Mouse (Mus musculus) embryo, embryonic 9.5 days (tissue): ENCODE measurements around the gene Bmyc.
"Not testable (repeated sequence)": the region's sequence is repeated elsewhere in the genome, so short reads cannot be mapped to it uniquely, and the experiment has no call there.

Experiments used
- DNase-seq: peaks from one replicate; pipeline ENCODE4 v3.0.0-alpha.2; 2017; ENCODE audit errors: extremely low spot score

The Bmyc gene

GRCm38 (mm10) chr2:25706643-25707481, at the start of gene Bmyc:
TSS of gene Bmyc (plus strand) at chr2:25706739.
- DNase-seq: peak; percentile 88

DNA sequence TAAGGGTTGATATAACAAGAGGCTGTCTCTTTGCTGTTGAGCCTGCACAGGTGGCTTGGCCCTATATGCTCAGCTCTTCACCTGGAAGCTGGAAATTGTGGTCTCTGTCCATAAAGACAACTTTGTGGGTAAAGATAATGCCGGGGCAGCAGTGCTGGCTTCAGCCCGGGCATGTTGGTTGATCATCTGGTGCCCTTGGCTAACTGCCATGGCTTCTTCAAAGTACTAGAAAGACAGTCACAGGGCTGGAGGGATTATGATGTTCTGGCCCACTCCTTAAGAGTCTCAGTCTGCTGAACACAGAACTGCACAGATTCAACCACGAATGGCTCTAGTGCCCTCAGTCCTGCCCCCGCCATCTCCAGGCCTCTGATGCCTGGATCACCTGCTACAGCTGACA, 49.3 kb upstream of the Bmyc start:
- no peak for DNase-seq

DNA sequence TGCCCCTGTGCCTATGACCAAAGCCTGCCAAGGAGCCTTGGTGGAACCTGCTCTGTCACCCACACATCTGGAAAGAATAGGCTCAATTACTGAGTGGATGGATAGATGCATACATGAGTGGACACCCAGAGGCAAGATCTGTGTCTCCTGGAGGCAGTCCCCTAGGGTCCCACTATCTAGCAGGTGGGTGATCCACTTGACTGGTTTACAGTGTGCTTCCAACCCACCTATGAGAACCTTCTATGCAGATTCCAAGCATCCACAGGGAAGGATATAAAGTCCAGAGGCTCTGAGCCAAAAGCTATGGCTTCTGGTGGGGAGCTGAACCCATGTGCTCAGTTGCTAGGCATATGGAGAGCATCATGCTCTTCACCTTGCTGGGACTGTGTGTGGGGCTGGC, 48.9 kb upstream of the Bmyc start, which contains the start of gene Lcn5:
Gene Lcn5 (plus strand): TSS at position 301 of the 400 bp plus-strand sequence.
- no peak for DNase-seq

- no peak for DNase-seq
Observed at GRCm38 (mm10) chr2:25660279-25660678, 46.3 kb upstream of the Bmyc start.

DNA sequence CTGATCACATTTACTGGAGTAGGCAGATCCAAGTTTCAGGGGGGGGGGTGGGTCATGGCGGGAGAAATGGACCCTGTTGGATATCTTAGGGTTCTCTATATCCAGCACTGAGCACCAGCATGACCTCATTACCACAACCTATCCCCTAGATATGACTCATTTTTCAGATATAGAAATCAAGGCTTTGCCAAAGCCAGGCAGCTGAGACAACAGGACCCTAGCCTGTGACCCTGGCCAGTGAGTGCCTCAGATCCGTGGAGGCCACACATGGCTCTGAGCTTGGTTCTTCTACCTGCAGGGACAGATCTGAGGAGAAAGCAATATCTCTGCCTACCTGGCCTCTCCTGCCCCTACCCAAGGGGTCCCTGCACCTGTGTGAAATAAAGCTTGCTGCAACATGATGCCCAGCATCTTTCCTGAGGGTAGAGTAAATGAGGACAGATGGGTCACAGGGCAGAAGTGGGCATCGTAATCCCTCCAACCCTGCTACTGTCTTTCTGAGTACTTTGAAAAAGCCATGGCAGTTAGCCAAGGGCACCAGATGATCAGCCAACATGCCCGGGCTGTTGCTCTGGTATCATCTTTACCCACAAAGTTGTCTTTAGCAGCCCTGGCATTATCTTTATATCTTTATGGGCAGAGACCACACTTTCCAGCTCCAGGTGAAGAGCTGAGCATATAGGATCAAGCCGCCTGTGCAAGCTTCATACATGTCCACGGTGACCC, 45.1 kb upstream of the Bmyc start:
- no peak for DNase-seq

GRCm38 (mm10) chr2:25663511-25663910, 43.0 kb upstream of the Bmyc start:
- DNase-seq: peak; percentile 52

GRCm38 (mm10) chr2:25664125-25664524, 42.4 kb upstream of the Bmyc start:
- no peak for DNase-seq

- no peak for DNase-seq
Observed at GRCm38 (mm10) chr2:25666516-25666915, 40.0 kb upstream of the Bmyc start.

- no peak for DNase-seq
Observed at GRCm38 (mm10) chr2:25676486-25676885, 30.1 kb upstream of the Bmyc start, which contains the start of gene Lcn6. TSS of gene Lcn6 (plus strand) at chr2:25676786.

- DNase-seq: no peak
Observed at GRCm38 (mm10) chr2:25679559-25679958, 27.0 kb upstream of the Bmyc start.

DNA sequence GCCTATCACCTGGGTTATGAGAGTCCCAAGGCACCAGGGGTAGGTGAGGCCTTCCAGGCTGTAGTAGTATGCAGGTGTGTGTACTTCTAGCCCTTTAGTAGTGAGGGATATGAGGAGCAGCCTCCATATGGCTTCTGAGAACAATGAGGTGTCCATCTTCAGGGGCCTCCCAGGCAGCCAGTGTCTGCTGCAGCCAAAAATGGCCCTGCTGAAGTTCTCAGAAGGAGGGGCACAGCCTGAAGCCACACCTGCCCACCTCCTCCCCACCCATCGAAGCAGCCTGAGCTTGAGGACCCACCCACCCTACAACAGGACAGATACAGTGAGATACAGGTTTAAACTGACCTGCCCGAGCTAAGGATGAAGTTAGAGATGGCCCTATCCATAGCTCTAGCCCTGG, 24.1 kb upstream of the Bmyc start, which contains the start of gene Lcn10:
Gene Lcn10 (plus strand): TSS at position 301 of the 400 bp plus-strand sequence.
- DNase-seq: no peak

GRCm38 (mm10) chr2:25686941-25687340, 19.6 kb upstream of the Bmyc start:
- DNase-seq: no peak

- peak; percentile 65 for DNase-seq
Observed at GRCm38 (mm10) chr2:25694605-25695004, 11.9 kb upstream of the Bmyc start.

DNA sequence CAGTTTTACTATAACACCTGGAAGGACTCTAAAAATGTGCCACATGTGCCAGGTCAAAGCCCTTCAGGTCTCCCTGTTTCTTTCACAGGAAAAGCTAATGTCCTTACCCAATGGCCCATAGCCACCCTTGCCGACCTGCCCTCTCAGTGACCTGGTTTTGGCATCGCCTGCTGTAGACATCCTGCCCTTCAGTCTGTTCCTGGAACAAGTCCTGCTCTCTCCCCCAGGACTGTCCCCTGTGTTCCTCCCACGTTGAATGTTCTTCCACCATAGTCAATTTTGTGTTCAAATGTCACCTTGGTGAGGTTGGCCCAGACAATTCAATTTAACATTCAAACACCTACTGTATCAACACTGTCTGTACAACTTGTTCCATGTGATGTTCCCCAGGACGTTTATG, 9.6 kb upstream of the Bmyc start:
- DNase-seq: no peak

GRCm38 (mm10) chr2:25698696-25699095, 7.8 kb upstream of the Bmyc start:
- DNase-seq: no peak

- not testable (repeated sequence) for DNase-seq
Observed at GRCm38 (mm10) chr2:25699743-25700142, 6.8 kb upstream of the Bmyc start, which contains the start of gene Obp2a. TSS of gene Obp2a (plus strand) at chr2:25700043.

DNA sequence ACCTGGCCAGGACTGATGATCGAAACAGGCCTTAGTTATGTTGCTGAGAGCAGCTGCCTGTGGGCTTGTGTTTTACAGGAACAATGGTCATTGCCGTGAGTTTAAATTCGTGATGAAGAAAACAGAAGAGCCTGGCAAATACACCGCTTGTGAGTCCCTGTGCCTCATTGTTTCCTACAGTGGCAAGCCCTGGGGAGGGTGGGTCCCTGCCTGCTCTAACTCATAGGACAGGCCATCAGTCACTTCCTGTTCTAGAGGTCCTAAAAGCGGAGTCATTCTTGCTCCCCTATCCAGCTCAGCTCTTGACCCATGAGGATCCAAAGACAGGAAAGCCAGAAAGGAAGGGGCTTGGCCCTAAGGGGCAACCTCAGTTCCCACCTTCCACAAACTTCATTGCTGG, 5.5 kb upstream of the Bmyc start:
- DNase-seq: no peak

DNA sequence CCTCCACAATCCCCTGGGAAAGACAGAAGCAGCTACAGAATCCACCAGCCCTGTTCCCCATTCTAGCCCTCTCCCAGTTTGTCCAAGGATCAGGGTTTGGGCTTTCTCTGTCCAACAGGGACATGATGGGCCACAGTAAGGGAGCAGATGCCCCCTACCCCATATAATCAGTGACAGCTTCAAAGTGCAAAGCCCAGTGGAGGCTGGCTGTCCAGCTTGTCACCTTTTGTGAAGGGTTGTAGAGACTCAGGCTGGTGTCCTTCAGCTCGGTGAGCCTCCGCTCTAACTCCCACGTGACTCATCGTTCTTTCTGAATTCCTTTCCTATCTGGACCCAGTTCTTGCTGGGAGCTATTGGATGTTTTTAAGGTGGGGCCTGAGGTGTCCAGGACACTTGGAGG, 2.8 kb upstream of the Bmyc start:
- no peak for DNase-seq

DNA sequence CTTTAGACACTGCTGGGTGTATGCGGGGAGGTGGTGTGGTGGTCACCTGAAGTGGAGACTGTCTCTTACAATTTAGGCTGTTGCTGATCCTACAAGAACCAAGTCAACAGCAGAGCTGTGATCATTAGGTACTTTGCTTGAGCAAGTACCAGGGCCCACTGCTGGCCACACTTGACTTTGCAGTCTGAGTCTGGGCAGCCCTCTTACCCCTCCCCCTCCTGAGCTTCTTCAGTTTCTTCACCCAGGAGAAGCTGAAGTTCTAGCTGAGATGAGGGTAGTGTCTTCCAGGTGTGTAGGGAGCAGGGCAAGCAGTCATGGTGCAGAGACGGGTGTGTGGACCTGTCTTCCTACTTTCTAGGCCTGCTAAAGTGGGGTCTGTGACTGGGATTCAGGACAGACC, 1.6 kb downstream of the Bmyc start:
- DNase-seq: peak; percentile 34

DNA sequence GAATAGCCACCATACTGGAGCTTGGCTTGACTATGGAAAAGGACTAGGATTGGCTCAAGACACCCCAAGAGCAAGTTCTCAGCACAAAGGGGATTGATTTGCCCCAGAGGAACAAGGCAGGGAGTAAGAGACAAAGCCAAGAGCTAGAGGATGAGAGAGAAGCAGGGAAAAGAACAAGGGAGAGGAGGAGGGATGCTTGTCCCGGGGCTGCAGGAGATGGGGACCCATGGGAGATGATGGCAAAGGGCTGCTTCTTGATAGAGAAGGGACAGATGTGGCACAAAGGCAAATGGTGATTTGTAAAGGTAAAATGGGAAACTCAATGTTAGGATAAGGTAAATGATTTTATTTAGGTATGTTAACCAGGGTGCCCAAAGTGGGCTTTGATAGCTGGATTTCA, 2.5 kb downstream of the Bmyc start:
- DNase-seq: not testable (repeated sequence)

- DNase-seq: not testable (repeated sequence)
Observed at GRCm38 (mm10) chr2:25709791-25710190, 3.3 kb downstream of the Bmyc start.

- not testable (repeated sequence) for DNase-seq
Observed at GRCm38 (mm10) chr2:25711641-25712040, 5.1 kb downstream of the Bmyc start.

DNA sequence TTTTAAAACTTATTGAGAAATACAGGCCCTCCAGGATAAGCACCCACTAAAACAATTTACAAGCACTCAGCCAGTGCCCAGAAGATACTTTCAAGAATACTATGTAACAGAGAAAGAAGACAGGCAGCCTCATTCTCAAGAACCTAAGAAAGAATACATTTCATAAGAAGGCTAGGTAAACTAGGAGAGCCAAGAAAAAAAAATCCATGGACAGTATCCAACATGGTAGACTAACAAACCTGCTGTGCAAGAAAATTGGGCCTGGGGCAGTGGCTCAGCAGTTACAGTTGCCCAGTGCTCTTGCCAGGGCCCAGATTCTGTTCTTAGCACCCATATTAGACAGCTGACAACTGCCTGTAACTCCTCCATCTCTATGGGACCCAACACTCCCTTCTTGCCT, 10.7 kb downstream of the Bmyc start:
- DNase-seq: no peak
